7 mouse cellular contexts compared by ENCODE assay signal in genomic region chr8:84663483-84664327, GRCm38 (mm10). TPM values are rescaled to one million over a fixed set of nuclear protein-coding genes. Genes with fewer than 3 reads are reported as not detected.
DNase-seq lines count a peak whose midpoint lies in the region; ATAC-seq lines count a peak whose summit lies in the region.

No protein-coding gene starts in this region.

- peak overlapping the region; percentile 98 for H3K27ac ChIP-seq in limb, embryonic 10.5 days
- peak overlapping the region; percentile 85 for H3K27ac ChIP-seq in midbrain, embryonic 13.5 days

- peak overlapping the region; percentile 88 for H3K4me2 ChIP-seq in midbrain, embryonic 13.5 days (replicated peaks)

- H3K4me3 ChIP-seq in limb, embryonic 10.5 days = peak overlapping the region; percentile 87
- peak overlapping the region; percentile 73 for H3K4me3 ChIP-seq in midbrain, embryonic 13.5 days (replicated peaks)

- DNase-seq in adrenal gland, adult 8-10 months = peak; percentile 97
- DNase-seq in embryo, embryonic 9.5 days (ENCODE audit: extremely low spot score) = peak; percentile 96
- peak; percentile 95 to 97 for DNase-seq in gastrocnemius, postnatal 4 days (ENCODE audit: low spot score in 2 of 2)
- peak; percentile 98 for DNase-seq in kidney, adult 11 months
- DNase-seq in limb, embryonic 10.5 days (ENCODE audit: low spot score) = peak; percentile 97
- DNase-seq in spleen, adult 12 weeks (ENCODE audit: low spot score) = peak; percentile 90

- no peaks in the 10 kb centered on the region for H3K27me3 ChIP-seq in limb, embryonic 10.5 days (ENCODE audit: low read depth, poor library complexity, severe bottlenecking)
- H3K27me3 ChIP-seq in midbrain, embryonic 13.5 days = peaks cover 5% of the 10 kb centered on the region; the same call in 1 of the 2 replicates

- WGBS in limb, embryonic 10.5 days = 3% methylated on average over 43 of the region's 43 CpGs
- 4% methylated on average over 43 of the region's 43 CpGs for WGBS in midbrain, embryonic 13.5 days

- H3K4me1 ChIP-seq in limb, embryonic 10.5 days = peaks cover 49% of the 10 kb centered on the region
- H3K4me1 ChIP-seq in midbrain, embryonic 13.5 days (replicated peaks) = peaks cover 48% of the 10 kb centered on the region

- peaks cover 31% of the 10 kb centered on the region for H3K36me3 ChIP-seq in limb, embryonic 10.5 days
- H3K36me3 ChIP-seq in midbrain, embryonic 13.5 days = peaks cover 7% of the 10 kb centered on the region

- peak; percentile 82 for ATAC-seq in midbrain, embryonic 13.5 days

- H3K9me3 ChIP-seq in limb, embryonic 10.5 days (replicated peaks) = no peaks in the 10 kb centered on the region
- H3K9me3 ChIP-seq in midbrain, embryonic 13.5 days = no peaks in the 10 kb centered on the region

- peak overlapping the region; percentile 83 for H3K9ac ChIP-seq in midbrain, embryonic 13.5 days (replicated peaks)

RNA-seq across cellular contexts. Expression of gene Ier2, which starts 1.1 kb away (rescaled TPM):
- total RNA-seq in adrenal gland, adult 8-10 months (2022) = 10 to 100 TPM; 18.3 to 48.9 (median 22.3) TPM
- 10 to 100 TPM; 21.5 to 26.1 TPM for total RNA-seq in gastrocnemius, postnatal 4 days (2021)
- polyA plus RNA-seq in limb, embryonic 10.5 days (2016; fragmentation: Nextera tagmentation; extraction: Ambion mirVana) = 199 and 229 TPM in 2 replicates
- polyA plus RNA-seq in midbrain, embryonic 13.5 days (2015; fragmentation: Nextera tagmentation; extraction: Ambion mirVana) = 20.0 and 26.3 TPM in 2 replicates

RNA-seq across cellular contexts. Expression of gene Trmt1, which starts 22.4 kb away (rescaled TPM):
- total RNA-seq in adrenal gland, adult 8-10 months (2022) = 100 to 1,000 TPM in 2 of 4 experiments, 10 to 100 TPM in 2; 75.4 to 109 (median 88.5) TPM
- total RNA-seq in gastrocnemius, postnatal 4 days (2021) = 10 to 100 TPM; 50.5 to 53.8 TPM
- polyA plus RNA-seq in limb, embryonic 10.5 days (2016; fragmentation: Nextera tagmentation; extraction: Ambion mirVana) = 71.7 and 79.3 TPM in 2 replicates
- polyA plus RNA-seq in midbrain, embryonic 13.5 days (2015; fragmentation: Nextera tagmentation; extraction: Ambion mirVana) = 50.1 and 55.7 TPM in 2 replicates

RNA-seq across cellular contexts. Expression of gene Nacc1, which starts 24.0 kb away (rescaled TPM):
- total RNA-seq in adrenal gland, adult 8-10 months (2022) = 10 to 100 TPM; 81.0 to 86.9 (median 83.7) TPM
- 10 to 100 TPM; 44.9 to 45.6 TPM for total RNA-seq in gastrocnemius, postnatal 4 days (2021)
- polyA plus RNA-seq in limb, embryonic 10.5 days (2016; fragmentation: Nextera tagmentation; extraction: Ambion mirVana) = 31.7 and 32.0 TPM in 2 replicates
- polyA plus RNA-seq in midbrain, embryonic 13.5 days (2015; fragmentation: Nextera tagmentation; extraction: Ambion mirVana) = 16.8 and 17.3 TPM in 2 replicates

RNA-seq across cellular contexts. Expression of gene Lyl1, which starts 37.6 kb away (rescaled TPM):
- total RNA-seq in adrenal gland, adult 8-10 months (2022) = 1 to 10 TPM; 3.1 to 5.6 (median 4.2) TPM
- 1 to 10 TPM; 6.0 to 7.1 TPM for total RNA-seq in gastrocnemius, postnatal 4 days (2021)
- polyA plus RNA-seq in limb, embryonic 10.5 days (2016; fragmentation: Nextera tagmentation; extraction: Ambion mirVana) = 4.6 and 4.7 TPM in 2 replicates
- 2.1 and 2.4 TPM in 2 replicates for polyA plus RNA-seq in midbrain, embryonic 13.5 days (2015; fragmentation: Nextera tagmentation; extraction: Ambion mirVana)

RNA-seq across cellular contexts. Expression of gene G430095P16Rik, which starts 59.1 kb away (rescaled TPM):
- total RNA-seq in adrenal gland, adult 8-10 months (2022) = under 1 TPM in 2 of 4 experiments, not detected in 2; 0.52 to 0.73 TPM
- total RNA-seq in gastrocnemius, postnatal 4 days (2021) = 10 to 100 TPM in 1 of 2 experiments, 1 to 10 TPM in 1; 7.8 to 10.2 TPM
- 3.7 and 8.1 TPM in 2 replicates for polyA plus RNA-seq in limb, embryonic 10.5 days (2016; fragmentation: Nextera tagmentation; extraction: Ambion mirVana)
- polyA plus RNA-seq in midbrain, embryonic 13.5 days (2015; fragmentation: Nextera tagmentation; extraction: Ambion mirVana) = 1.3 and 1.9 TPM in 2 replicates

Comparison
In these comparisons a context has a peak if more than half of its experiments do, and no peak if none do; other contexts are left out.
1. Peak in every context shown above with its lines: DNase-seq, ATAC-seq, H3K4me3 ChIP-seq and H3K27ac ChIP-seq.